Mouse (Mus musculus) lung, adult 2 months (tissue): ENCODE results near the gene Skint7. TPM values are rescaled to one million over a fixed set of nuclear protein-coding genes. Genes with fewer than 3 reads are reported as not detected.
"Not testable (repeated sequence)": the region's sequence is repeated elsewhere in the genome, so short reads cannot be mapped to it uniquely, and the experiment has no call there.

Source experiments
- DNase-seq: peaks from one replicate; pipeline ENCODE4 v3.0.0; 2022
- H3K4me1 ChIP-seq: fragments of 200-500 bp; 2 replicates; pipeline ENCODE4 v1.6.1; 2011; ENCODE audit warnings: low read length; ENCODE audit not compliant: control insufficient read depth, insufficient read depth
- H3K4me3 ChIP-seq: fragments of 200-500 bp; replicated peaks from 2 replicates; pipeline ENCODE3; 2011; ENCODE audit warnings: low read depth, mild to moderate bottlenecking, control low read depth, low read length; ENCODE audit errors: extremely low read depth
- CTCF ChIP-seq: fragments of 200-500 bp; IDR thresholded peaks from 2 replicates; pipeline ENCODE4 v1.5.1; 2011; ENCODE audit warnings: mild to moderate bottlenecking, low read length, control low read depth; ENCODE audit not compliant: insufficient read depth
- POLR2A ChIP-seq: fragments of 200-500 bp; IDR thresholded peaks from 2 replicates; pipeline ENCODE4 v1.6.1; 2011; ENCODE audit warnings: low read depth, mild to moderate bottlenecking, control low read depth, low read length, borderline replicate concordance; ENCODE audit errors: extremely low read depth
- WGBS: fragments of 180-500 bp; shearing (Covaris S2); methylation state at CpG from one replicate; pipeline ENCODE4 v1.1.7; 2018; 5-methylcytosine and 5-hydroxymethylcytosine counted together
- polyA plus RNA-seq: library from polyadenylated mRNA; depleted of rRNA; stranded (reverse); fragments of >200 nt; gene quantifications from 2 replicates; pipeline ENCODE4 v1.2.3, GENCODE M21; 2012; rRNA removed

Gene Skint7
- not detected in 2 replicates for polyA plus RNA-seq

DNA sequence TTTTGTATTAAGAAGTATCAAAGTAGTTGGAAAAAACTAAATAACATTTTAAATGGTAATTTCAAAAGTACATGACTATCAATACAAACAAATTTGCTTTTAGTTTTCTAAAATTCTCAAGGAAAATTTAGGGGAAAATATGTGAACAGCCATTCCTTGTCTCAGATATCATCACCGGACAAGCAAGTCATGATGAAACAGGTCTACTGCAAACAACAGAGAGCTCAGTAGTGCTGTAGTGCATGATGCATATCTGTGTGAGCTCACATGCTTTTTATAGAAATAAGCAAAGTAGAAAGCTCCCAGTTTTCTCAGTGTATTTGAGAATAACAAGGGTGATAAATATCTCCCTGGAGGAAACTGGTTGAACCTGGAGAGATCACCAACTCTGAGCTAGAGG is at the start of gene Skint7:
Skint7 (plus strand) TSS at position 301 of the 400 bp plus-strand sequence.
- TF ChIP-seq POLR2A (no peak), CTCF (no peak)
- H3K4me1 ChIP-seq: no peaks in the 10 kb centered on the region
- WGBS: 86% methylated on average over 1 of the region's 1 CpGs
- no peak for DNase-seq
- H3K4me3 ChIP-seq: no peak within 1 kb of the TSS

DNA sequence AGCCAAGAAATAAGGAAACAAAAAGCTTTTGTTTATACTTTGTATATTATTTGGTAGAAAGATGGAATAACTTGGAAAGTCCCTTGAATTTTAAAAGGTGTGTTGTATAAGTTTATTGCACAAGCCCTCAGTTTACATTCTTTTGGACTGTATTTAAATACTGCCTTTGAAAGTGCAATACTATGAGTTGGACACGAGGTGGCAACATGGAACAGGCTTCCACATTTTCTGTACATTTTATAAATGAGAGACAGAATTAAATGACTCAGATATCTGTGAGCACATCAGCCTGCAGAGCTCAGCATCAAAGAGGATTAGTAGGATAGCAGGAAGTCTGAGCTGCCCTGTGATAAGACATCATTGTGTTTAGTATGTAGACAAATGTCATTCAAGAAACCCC is 11.4 kb upstream of the Skint7 start:
- no peak for TF ChIP-seq POLR2A
- no peak for TF ChIP-seq CTCF
- 13% methylated on average over 1 of the region's 1 CpGs for WGBS
- DNase-seq: no peak
- H3K4me1 ChIP-seq: no peaks in the 10 kb centered on the region
- no peak overlapping the region for H3K4me3 ChIP-seq

DNA sequence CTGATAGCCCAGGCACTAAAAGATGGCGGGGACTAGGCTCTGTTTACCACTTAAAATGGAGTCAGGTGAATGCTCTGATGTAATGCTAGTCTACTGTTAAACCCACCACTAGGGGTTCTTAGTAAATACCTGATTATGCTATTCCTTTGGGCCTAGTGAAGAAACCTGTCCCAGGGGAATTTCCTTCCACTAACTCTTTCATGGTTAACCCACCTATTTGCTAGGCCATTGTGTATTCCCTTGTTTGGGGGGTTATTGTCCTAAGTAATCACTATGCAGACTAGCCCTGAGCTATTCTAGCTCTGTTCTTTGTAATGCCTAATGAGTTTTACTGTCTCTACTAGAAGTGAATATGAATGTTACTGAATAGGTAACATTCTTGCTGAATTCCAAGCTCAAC is 9.5 kb upstream of the Skint7 start:
- H3K4me1 ChIP-seq, DNase-seq, H3K4me3 ChIP-seq: not testable (repeated sequence)
- WGBS: 59% methylated on average over 1 of the region's 1 CpGs

DNA sequence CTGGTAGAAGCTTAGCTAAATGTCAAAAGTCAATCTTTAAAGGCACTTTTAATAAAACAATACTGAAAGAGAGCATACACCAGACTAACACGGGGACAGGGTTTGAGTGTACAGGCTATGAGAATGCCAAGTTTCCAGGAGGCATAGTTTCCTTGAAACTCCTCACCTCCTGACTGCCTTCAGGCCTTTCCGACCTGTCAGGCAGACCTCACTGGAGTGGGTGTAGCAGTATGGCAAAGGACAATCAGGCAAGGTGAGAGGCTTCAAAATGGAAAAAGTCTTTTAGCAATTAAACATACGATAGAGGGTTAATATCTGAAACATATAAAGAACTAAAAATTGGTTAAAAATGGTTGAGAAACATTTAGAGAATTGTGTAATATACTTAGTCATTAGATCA is 9.1 kb upstream of the Skint7 start:
- WGBS: 70% methylated on average over 3 of the region's 3 CpGs
- no peak for DNase-seq
- Histone ChIP-seq H3K4me3 (no peak overlapping the region), H3K4me1 (no peaks in the 10 kb centered on the region)
- no peak for TF ChIP-seq POLR2A

DNA sequence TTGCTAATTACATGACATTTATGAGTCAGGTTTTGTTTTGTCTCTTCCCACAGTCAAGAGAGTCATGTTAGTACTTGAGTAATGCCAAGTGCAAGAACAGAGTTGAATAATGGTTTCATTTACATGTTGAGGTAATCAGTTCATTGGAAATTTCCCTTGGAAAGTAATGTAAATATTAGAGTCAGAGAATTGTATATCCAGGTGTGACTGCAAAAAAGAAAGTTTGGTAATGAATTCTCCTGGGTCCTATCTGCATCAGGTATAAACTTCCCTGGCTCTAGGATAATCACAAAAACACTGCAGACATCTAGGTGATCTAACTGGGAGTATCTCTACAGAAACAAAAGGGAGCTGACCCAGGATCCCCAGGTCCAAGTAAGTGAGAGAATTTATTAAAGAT is 33.2 kb downstream of the Skint7 start, which contains the start of gene Skint1:
Skint1 (plus strand) TSS at position 301 of the 400 bp plus-strand sequence.
- no peak for TF ChIP-seq POLR2A
- TF ChIP-seq CTCF: no peak
- H3K4me1 ChIP-seq: no peaks in the 10 kb centered on the region
- DNase-seq: no peak
- no peak within 1 kb of the TSS for H3K4me3 ChIP-seq

Other genes with a start within 250 kb of the Skint7 start
- gene Slc5a9, start 70.0 kb upstream of the Skint7 start, polyA plus RNA-seq: 0.29 and 6.5 TPM in 2 replicates
- 0.19 TPM in 1 of 2 replicates, not detected in the other for gene Skint8, start 53.5 kb upstream of the Skint7 start, polyA plus RNA-seq
- 0.32 TPM in 1 of 2 replicates, not detected in the other for gene Skint1, start 33.3 kb downstream of the Skint7 start, polyA plus RNA-seq
- not detected in 2 replicates for gene Skint4, start 99.1 kb downstream of the Skint7 start, polyA plus RNA-seq